Mouse (Mus musculus): ENCODE measurements around the gene Gm42420.

Gene Gm42420

DNA sequence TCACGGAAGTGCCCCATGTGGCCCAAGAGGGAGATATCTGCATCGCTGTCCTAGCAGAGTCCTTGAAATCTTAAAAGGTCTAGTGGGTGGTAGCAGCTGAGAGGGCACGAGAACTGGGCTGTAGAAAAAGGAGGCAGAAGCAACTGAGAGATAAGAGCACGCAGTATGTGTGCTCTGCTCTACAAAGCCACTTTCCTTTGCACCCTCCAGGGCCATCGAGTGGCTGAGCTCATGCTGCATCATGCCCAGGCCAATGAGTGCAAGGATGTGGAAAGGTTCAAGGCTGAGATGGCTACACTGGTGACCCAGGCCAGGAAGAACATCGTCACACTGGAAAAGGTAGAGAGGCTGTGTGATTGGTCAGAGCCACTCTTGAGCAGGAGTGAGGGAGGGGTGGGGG lies at the start of gene Gm42420:
Gene Gm42420, plus strand, starts transcription at position 237 of the 400 bp plus-strand sequence.
- no peak for DNase-seq (ENCODE audit: low read depth, low spot score)

DNA sequence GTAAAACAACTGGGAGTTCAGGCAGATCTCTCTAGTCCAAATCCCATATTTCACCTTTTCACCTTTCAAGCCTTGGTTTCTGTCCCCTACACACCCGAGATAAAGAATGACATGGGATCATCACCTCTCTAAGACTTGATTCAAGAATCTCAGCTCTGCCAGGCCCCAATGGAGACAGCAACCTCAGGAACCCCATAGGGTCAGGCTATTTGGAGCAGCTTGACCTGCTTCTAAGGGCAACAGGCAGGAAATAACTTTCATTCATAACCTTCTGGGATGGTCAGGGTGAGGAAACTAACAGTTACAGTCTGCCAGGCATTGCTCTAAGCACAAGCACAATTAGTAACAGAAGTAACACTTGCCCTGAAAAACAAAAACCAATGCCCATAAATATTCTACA lies 48.9 kb upstream of the Gm42420 start:
- DNase-seq (ENCODE audit: low read depth, low spot score) = no peak

DNA sequence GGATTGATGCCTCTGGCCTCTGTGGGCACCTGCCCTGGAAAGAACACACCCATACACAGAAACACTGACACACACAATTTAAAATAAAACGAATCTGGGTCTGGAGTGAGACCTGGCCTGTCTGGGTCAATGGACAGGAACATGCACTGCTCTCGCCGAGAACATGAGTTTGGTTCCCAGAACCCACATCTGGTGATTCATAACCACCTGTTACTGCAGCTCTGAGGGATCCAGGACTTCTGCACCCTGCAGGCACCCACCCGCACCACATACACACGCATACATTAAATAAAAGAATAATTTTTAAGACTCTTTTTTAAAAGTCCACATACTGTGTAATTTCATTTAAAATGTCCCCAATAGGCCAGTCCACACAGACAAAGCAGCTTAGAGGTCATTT lies 48.3 kb upstream of the Gm42420 start:
- no peak for DNase-seq (ENCODE audit: low read depth, low spot score)

DNA sequence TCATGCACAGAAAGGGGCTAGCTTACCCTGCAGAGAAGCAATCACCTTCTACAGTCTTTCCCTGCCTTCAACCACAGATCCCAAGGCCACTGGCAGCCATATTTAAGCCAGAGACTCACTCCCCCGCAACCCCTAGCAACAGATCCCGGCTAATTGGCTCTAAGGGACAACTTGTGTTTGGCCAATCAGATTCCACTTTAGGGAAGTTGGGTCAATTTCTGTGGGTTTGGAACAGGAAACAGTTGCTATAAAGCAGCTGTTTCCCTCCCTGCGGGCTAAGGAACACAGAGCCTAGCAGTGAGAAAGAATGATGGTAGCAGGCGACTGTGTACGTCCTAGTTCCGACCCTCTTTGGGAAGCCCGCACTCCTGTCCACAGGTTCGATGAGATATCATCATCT lies 47.3 kb upstream of the Gm42420 start:
- peak; percentile 82 for DNase-seq (ENCODE audit: low read depth, low spot score)

DNA sequence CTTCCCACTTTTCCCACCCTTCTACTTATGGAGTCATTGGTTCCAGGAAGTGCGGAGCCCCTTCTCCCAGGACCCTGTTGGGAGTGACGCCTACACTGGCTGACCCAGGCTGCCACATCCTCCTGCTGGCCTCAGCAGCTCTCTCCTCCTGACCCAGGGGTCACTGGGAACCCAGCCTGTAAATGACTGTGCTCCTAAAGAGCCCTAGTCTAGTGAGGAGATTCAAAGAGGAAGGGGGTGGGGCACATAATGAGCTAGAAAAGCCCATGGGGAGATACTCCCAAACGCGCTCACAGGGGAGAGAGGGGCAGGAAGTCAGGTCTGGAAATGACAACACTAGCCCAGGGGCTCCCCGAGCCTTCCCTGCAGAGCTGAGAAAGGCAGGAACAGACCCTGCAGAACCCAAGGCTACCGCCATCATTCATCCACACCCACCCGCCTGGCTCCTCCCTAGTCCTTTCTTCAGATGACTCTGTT lies 45.8 kb upstream of the Gm42420 start:
- DNase-seq (ENCODE audit: low read depth, low spot score) = peak; percentile 79

DNA sequence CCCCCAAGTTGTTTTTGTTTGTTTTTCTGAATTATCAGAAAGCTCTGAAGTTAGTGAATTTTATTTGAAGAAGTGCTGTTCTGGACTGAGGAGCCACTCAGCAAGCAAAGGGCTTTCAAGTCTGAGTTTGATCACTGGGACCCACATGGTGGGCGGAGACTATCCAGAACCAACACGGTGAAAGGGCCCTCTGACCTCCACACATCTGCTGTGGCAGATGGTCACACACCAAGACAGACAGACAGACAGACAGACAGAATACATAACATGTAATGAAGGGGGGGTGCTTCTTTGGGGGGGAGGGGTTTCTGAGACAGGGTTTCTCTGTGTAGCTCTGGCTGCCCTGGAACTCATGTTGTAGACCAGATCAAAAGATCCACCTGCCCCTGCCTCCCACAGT lies 45.0 kb upstream of the Gm42420 start:
- no peak for DNase-seq (ENCODE audit: low read depth, low spot score)

DNA sequence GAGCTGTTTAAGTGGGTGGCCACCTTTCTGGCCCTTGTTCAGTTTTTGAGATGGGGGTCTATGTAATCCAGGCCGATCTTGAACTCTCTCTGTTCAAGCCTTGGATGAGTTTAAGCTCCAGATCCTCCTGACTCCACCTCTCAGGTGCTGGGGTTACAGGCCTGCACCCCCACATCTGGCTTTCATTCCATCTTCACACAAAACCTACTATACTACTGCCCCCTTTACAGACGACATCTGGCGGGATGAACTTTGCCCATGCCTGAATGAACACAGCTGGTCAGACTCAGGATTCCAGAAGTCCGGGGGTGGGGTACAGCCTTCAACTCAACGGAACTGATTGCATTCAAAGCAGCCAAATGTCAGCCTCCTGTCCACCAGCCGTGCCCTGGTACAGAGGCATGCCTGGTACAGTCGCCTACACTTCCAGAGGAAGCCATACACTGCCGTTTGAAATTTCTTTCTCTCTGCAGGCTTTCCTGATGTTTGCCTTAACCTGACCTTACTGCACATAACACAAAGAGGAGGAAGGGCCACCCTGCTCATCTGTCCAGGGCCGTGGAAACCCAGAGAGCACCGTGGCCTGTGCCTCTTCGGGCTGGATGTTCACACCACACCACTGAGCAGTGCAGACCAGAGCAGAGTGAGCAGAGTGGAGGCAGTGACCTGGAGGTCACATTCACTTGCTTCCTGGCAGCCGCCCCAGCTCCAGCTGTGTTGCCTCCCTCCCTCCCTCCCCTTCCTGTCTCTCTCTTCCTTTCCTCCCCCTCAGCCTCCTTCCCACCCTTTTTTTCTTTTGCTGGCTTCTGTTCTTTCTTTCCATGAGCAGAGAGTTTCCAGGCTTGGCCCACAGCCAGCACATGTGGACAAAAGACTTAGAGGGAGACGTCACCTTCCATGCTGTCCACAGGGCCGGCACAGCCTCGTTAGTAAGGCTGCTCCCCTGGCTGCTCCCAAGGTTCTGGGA lies 42.6 kb upstream of the Gm42420 start:
- DNase-seq (ENCODE audit: low read depth, low spot score) = peak; percentile 80

DNA sequence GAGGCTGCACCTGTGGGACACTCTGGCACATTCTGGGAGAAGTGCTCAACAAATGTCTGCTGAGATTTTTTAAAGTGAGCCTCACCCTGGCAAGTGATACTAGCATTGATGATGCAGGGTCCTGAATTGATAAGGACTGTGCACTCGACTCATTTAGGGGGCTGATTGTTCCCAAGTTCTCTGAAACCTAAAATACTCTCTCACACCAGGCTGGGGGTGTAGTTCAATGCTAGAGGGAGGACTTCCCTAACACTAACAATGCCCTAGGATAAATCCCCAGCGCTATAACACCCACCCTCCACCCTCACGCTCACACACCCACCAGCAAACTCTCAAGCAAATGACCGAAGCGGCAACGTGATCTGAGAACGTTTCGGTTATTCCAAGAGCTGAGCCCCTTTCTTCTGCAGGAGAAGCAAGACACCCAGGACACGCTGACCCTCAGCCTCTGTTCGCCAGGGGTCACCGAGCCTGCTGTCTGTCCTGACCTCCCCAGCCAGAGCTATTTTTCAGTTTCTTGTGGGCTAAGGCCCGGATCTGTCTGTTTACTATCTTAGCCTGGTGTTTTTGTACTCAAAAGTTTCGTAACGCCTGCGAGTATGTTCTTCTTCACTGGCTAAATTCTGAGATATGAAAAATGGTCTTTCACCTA lies 41.7 kb upstream of the Gm42420 start:
- no peak for DNase-seq (ENCODE audit: low read depth, low spot score)

DNA sequence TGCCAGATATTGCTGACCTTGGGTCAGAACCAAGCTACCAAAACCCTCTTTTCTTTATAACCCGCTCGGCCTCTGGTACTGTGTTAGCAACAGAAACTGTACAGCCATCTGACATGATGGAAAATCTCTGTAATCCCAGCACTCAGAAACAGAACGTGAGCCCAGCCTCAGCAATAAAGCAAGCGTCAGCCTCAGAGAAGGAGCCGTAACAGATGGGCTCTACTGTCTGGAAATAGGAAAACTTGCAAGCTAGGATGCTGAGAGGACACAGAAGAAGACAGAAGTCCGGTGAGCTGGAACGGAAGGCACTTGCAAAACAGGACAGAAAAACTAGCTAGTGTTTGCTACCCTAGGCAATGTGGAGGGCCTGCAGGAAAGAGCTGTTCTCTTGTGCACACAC lies 40.1 kb upstream of the Gm42420 start:
- DNase-seq (ENCODE audit: low read depth, low spot score) = no peak

DNA sequence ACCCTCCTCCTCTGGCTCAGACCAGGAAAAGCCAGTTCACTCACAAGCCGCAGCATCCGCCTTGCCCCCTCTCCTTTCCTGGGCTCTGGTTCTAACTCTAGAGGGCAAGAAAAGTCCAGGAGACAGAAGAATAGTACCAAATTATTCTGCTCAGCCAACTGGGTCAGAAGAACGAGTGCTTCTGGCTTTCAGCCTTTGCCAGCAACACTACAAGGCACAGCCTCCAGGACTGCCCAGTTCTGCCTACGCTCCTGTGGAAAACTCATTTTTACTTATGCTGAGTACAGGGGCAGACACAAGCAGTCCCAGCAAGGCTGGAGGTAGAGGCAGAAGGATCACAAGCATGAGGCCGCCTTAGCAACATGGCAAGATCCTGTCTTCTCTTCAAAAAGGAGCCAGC lies 37.5 kb upstream of the Gm42420 start:
- no peak for DNase-seq (ENCODE audit: low read depth, low spot score)

DNA sequence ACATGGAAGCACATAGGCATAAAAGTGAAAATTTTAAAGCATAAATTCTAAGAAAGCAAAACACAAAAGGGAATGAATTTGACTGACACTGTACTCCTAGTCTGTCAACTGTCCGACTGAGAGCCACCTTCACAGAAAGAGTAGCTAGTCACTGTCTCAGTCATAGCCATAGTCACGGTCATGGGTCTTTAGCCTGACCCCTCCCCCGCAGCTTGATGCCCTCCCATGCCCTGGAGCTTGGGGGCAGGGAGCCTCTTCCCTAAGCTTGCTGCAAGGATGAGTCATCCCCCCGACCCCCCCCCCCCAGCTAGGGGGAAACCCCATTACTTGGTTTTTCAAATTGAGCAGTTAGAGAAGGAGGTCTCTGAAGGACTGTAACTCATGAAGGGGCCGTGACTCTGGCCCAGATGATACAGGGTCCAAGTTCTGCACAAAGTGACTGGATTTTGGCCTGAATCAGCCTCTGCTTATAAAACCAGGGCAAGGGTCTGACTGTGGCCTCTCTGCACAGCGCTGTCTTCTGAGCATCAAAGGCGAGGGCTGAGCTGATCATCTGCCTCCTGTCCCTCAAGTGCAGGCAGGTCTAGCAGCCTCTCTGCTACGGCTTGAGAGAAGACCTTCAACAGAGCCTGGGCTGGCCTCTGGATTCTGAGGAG lies 33.4 kb upstream of the Gm42420 start:
- no peak for DNase-seq (ENCODE audit: low read depth, low spot score)

DNA sequence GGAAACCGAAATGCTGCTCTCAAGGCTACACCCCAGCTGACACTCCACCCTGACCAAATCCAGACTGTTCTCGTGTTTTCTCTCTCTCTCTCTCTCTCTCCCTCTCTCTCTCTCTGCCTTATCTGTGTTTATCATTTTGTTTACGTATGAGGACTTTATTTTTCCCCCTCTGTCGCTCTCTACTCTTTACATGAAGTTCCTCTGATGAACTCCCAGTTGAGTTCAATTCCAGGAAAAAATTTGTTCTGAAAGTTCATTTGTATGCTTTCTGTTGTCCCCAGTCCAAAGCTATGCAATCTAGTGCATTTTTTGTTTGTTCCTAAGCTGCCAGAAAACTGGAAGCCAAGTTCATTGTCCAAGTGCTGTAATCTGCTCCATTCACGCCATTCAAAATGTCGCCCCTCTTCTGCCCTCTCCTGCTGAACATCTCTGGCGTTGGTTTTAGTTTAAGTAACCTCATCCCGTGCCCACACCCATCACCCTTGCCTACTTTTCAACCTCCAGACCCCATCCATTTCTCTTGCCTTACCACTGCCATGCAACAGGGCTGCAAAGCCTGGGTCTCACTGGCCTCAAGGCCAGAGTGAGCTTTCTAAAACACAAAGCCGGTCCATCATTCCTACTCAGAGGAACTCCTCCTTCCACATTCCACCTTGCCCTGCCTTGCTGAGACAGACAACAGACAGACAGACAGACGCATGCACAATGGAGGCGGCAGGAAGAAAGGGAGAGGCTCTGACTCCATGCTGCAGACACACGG lies 30.5 kb upstream of the Gm42420 start:
- DNase-seq (ENCODE audit: low read depth, low spot score) = peak; percentile 67

DNA sequence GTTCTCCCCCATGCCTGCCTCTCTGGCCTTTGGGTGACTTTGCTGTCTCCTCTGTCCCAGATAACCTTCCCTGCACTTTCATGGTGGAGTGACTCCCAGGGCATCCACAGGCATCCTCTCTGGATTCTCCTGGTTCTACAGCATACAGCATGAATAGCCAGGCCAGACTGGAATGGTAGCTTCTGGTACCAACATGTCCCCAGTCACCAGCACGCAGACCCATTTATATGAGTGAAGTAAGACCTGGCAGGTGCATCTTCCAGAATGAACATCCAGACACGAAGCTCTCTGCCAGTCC lies 30.0 kb upstream of the Gm42420 start:
- no peak for DNase-seq (ENCODE audit: low read depth, low spot score)

DNA sequence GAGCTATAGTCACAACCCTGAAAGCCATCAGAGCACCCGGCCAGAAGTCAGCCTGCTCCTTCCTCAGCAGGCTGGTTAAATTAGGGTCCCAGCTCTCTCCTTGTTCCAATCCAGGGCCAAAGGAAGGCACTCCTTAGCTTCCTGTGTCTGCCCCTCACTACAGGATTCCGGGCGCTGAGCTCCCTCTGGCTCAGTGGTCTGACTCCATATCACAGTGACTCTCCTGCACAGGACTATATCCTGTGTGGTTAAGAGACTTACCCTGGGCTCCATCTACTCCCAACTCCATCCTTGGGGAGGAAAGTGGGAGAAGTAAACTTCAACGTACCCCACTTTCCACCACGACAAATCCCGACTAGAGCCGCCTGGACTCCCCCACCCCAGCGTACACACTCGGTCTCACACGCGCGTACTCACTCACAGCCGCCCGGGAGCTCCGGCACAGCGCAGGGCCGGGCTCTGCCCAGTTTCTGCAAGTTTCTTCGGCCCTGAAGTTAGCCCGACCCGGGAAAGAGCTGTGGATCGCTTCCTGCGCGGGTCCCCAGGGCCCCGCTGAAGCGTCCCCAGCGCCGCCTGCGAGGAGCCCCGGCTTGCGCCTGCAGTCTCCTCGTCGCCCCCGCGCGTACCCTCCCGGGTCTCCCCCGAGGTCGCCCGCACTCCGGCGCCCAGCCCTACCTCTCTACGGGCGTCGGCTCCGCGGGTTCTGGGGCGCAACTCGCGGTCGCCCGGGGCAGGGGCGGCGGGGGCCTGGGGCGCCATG lies 28.5 kb upstream of the Gm42420 start:
- peak; percentile 78 for DNase-seq (ENCODE audit: low read depth, low spot score)

DNA sequence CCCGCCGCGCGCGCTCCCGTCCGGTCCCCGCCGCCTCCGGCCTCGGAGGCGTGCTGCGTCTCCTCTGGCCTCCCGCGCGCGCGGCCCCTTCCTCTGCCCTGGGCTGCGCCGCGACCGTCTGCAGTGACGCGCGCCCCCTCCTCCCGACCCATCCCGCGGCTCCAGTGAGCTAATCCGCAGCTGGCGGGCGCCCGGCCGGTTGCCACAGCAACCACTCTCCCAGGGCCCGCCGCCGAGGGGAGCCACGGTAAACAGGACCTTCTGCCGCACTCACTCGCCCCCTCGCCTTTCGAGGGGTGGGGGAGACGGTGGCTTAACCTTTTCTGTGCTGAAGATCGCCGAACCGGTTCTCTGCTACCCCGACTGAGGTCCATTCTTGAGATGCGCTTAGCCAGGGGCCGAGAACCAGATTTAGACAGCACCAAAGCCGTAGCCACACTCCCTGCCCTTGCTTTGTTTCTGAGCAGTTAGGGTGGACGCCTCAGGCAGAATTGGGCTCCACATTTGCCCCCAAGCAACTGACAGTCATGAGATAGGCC lies 27.8 kb upstream of the Gm42420 start, which contains the start of gene Dennd2a:
Gene Dennd2a, minus strand, starts transcription at position 145 of the 539 bp plus-strand sequence.
- peak; percentile 90 for DNase-seq (ENCODE audit: low read depth, low spot score)

DNA sequence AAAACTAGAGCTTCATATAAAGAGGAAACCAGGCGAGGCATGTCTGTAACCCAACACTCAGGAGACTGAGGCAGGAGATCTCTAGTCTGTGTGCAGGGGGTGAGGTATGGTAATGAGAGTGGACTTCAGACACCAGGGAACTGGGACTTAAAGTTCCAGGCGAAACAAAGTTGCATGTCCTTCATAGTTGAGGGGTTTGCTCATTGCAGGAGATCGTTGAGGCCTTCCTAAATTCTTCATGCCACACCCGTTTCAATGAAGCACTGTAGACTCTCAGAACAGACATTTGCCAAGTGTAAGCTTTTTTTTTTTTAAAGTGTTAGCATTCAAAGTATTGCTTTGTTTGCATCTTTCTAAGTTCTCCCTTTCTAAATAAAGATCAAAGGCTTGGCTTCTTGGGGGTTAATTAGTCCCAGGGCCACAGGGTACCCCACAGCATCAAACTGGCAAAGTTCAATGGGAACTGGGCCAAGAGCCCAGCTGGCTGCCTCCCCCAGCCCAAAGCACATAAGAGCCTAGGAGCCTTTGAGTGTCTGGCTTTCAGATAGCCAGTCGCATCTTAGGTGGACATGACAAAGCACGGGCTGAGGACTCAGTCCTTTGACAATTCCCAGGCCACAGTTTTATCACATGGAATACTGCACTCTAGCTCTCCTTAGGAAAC lies 26.1 kb upstream of the Gm42420 start:
- no peak for DNase-seq (ENCODE audit: low read depth, low spot score)

DNA sequence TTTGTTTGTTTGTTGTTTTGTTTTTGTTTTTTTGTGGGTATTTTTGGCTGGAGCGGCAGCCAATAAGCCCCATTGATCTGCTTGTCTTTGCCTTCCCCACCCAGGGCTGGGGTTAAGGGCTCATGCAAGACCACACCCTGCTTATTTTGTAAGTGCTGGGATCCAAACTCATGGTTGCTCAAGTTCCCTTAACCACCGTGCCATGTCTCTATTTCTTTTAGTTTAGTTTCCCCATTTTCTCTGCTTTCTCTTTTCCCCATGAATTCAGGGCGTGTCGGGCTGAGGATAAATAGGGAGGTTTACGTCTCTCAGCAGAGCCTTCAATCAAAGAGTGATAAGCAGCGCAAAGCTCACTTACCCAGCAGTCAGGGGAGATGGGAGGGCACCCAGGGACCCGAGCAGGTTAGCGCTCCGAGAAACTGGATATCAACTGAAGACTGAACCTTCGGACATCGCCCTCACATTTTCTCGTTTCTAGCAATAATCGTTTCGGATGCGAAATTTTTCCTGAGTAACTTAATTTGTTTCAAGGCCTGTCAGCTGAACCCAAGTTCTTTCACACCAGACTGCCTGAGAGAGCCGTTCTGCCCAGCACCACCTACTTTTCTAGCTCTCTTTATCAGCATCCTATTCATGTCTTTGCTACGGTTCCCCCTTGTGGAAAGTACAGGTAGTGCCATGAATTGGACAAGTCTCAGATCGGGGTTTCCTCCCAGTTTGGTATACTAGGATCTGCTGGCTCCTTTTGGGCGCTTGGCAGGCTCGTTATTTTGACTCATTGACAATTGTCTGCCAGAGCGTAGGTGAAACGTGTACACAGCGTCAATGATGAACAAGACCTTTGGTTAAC lies 23.2 kb upstream of the Gm42420 start:
- DNase-seq (ENCODE audit: low read depth, low spot score) = peak; percentile 95

DNA sequence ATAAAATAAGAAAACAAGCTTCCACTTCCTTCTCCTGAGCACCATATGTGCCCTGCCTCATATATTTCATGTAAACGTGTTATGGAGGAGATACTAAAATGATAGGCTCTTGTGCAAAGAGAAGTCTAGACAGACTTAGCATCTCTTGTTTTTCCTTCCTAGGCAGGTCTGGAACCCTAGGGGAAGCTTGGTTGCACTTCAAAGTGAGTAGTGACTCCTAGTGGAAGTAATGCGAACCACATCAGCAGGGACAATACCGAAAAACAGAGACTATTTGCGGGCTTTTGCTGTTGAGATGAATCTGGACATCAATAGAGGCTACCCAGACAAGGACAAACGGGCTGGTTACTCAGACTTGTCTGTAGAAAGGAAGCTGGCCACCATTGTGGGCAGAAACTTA lies 18.0 kb upstream of the Gm42420 start:
- DNase-seq (ENCODE audit: low read depth, low spot score) = peak; percentile 75

DNA sequence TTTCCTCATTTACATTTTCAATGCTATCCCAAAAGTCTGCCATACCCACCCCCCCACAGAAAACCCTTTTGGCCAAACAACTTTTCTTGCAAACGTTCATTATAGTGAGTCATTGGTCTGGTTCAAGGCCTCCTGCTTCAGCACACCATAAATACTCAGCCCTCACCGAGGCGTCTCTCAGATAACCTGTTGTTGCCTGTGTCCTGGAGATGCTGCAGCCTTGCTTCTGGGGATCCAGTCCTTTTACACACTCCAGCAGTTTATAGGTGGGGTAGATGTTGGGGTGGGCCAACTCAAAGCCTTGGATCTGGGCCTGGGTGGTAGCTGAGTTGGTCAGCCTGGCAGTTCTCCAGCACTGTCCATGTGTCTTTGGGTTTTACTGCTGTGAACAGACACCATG lies 15.1 kb upstream of the Gm42420 start:
- no peak for DNase-seq (ENCODE audit: low read depth, low spot score)

All from R1 (cell line).